Mouse (Mus musculus) MEL (cell line): ENCODE results near the gene Eef1a2.

ENCODE experiments used
- CTCF ChIP-seq, 3 experiments: IDR thresholded peaks in 2 of 3; conservative IDR thresholded peaks in 1 of 3; 2 replicates each; pipeline ENCODE4 v1.5.1; 2011 to 2012; ENCODE audit warnings: low read length in 3 of 3, low read depth in 2 of 3, mild to moderate bottlenecking in 2 of 3, improper control_type of control experiment in 1 of 3, inconsistent platforms in 1 of 3, mixed read lengths in 1 of 3, moderate library complexity in 1 of 3; ENCODE audit not compliant: control insufficient read depth in 1 of 3, insufficient read depth in 1 of 3, poor library complexity in 1 of 3, severe bottlenecking in 1 of 3
- EP300 ChIP-seq, 2 experiments: IDR thresholded peaks; 2 replicates each; pipeline ENCODE4 v1.6.1; 2011; ENCODE audit warnings: improper control_type of control experiment in 2 of 2, low read length in 2 of 2, low read depth in 1 of 2, mild to moderate bottlenecking in 1 of 2
- MEF2A ChIP-seq: IDR thresholded peaks from 2 replicates; pipeline ENCODE4 v1.6.1; 2014; ENCODE audit warnings: low read depth, mild to moderate bottlenecking, inconsistent platforms, low read length, improper control_type of control experiment; ENCODE audit not compliant: poor library complexity, insufficient replicate concordance, severe bottlenecking; ENCODE audit errors: extremely low read depth
- NRF1 ChIP-seq: IDR thresholded peaks from 2 replicates; pipeline ENCODE4 v1.6.1; 2014; ENCODE audit warnings: low read depth, mild to moderate bottlenecking, inconsistent platforms, low read length, improper control_type of control experiment, moderate library complexity; ENCODE audit not compliant: poor library complexity, insufficient read depth, severe bottlenecking
- POLR2A ChIP-seq, 2 experiments: IDR thresholded peaks; 2 replicates each; pipeline ENCODE4 v1.6.1; 2011 to 2012; ENCODE audit warnings: low read length in 2 of 2, mild to moderate bottlenecking in 2 of 2, control low read depth in 1 of 2, improper control_type of control experiment in 1 of 2, low read depth in 1 of 2, moderate library complexity in 1 of 2; ENCODE audit not compliant: control insufficient read depth in 1 of 2, insufficient read depth in 1 of 2, poor library complexity in 1 of 2
- RAD21 ChIP-seq: IDR thresholded peaks from 2 replicates; pipeline ENCODE4 v1.6.1; 2011; ENCODE audit warnings: mild to moderate bottlenecking, low read depth, low read length, improper control_type of control experiment
- TAL1 ChIP-seq: IDR thresholded peaks from 2 replicates; pipeline ENCODE4 v1.6.1; 2012; ENCODE audit warnings: mild to moderate bottlenecking, inconsistent platforms, low read length, moderate library complexity, mixed read lengths
- ZNF384 ChIP-seq: IDR thresholded peaks from 2 replicates; pipeline ENCODE4 v1.6.1; 2012; ENCODE audit warnings: low read depth, mild to moderate bottlenecking, inconsistent platforms, low read length, improper control_type of control experiment

DNA sequence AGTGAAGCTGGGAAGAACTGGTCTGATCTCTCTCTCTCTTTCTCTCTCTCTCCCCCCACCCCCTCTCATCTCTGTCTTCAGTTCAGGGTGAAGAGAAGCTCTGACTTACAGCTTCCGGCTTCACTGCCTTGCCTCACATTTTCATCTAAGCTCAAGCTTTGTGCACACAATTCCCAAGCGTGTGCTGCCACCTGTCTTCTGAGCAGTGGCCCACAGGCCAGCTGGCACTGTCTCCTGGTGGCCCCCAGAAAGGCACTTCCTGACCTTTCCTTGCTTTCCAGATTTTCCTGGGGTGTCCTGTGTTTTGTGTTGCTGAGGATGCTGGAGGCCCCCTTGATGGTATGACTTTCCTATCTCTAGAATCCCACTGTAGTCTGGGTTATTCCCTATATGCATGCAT, 52.7 kb downstream of the Eef1a2 start:
- TF ChIP-seq ZNF384 (no peak), RAD21 (no peak), MEF2A (no peak), CTCF (IDR thresholded peaks at IDR 0.05 in 2 of 3, conservative IDR thresholded peaks at IDR 0.05 in 1 of 3; ENCODE audit: control insufficient read depth in 1 of 3, insufficient read depth in 1 of 3, low read depth in 2 of 3, low read length in 3 of 3, poor library complexity in 1 of 3, severe bottlenecking in 1 of 3) (no peak), TAL1 (no peak), POLR2A (IDR thresholded peaks at IDR 0.05; ENCODE audit: control insufficient read depth in 1 of 2, insufficient read depth in 1 of 2, low read depth in 1 of 2, low read length in 2 of 2, poor library complexity in 1 of 2) (no peak), NRF1 (no peak), EP300 (IDR thresholded peaks at IDR 0.05; ENCODE audit: low read depth in 1 of 2, low read length in 2 of 2) (no peak)
